Mouse (Mus musculus) hindbrain, embryonic 10.5 days (tissue): ENCODE results near the gene Gm27027. TPM values are rescaled to one million over a fixed set of nuclear protein-coding genes. Genes with fewer than 3 reads are reported as not detected.

Source experiments
- DNase-seq: peaks from one replicate; pipeline ENCODE4 v3.0.0-alpha.2; 2017; ENCODE audit warnings: low spot score
- H3K27ac ChIP-seq: fragments of 300-500 bp; sonication (generic); 2 replicates; pipeline ENCODE4 v1.5.1; 2016; ENCODE audit warnings: mild to moderate bottlenecking, moderate library complexity
- H3K27me3 ChIP-seq: fragments of 300-500 bp; sonication (generic); 2 replicates; pipeline ENCODE4 v1.6.1; 2016; ENCODE audit warnings: mild to moderate bottlenecking; ENCODE audit not compliant: poor library complexity, insufficient read depth, severe bottlenecking
- H3K36me3 ChIP-seq: fragments of 300-500 bp; sonication (generic); 2 replicates; pipeline ENCODE4 v1.6.1; 2016; ENCODE audit warnings: mild to moderate bottlenecking, moderate library complexity
- H3K4me1 ChIP-seq: fragments of 300-500 bp; sonication (generic); replicated peaks from 2 replicates; pipeline ENCODE4 v1.6.1; 2016; ENCODE audit warnings: mild to moderate bottlenecking
- H3K4me3 ChIP-seq: fragments of 300-500 bp; sonication (generic); 2 replicates; pipeline ENCODE4 v1.5.1; 2016; ENCODE audit warnings: mild to moderate bottlenecking, moderate library complexity
- H3K9me3 ChIP-seq: fragments of 300-500 bp; sonication (generic); 2 replicates; pipeline ENCODE4 v1.6.1; 2016; ENCODE audit warnings: mild to moderate bottlenecking, moderate library complexity
- WGBS: fragments of 180-500 bp; shearing (Covaris S2); methylation state at CpG from one replicate; pipeline ENCODE4 v1.1.7; 2016; 5-methylcytosine and 5-hydroxymethylcytosine counted together
- polyA plus RNA-seq: library from polyadenylated mRNA; unstranded; fragments of >200 nt; fragmentation: Nextera tagmentation; extraction: Ambion mirVana; gene quantifications from 2 replicates; pipeline ENCODE4 v1.2.1, GENCODE M21; 2016

Gm27027 gene
- polyA plus RNA-seq, 1 experiment from 2014 or later, result not detected

DNA sequence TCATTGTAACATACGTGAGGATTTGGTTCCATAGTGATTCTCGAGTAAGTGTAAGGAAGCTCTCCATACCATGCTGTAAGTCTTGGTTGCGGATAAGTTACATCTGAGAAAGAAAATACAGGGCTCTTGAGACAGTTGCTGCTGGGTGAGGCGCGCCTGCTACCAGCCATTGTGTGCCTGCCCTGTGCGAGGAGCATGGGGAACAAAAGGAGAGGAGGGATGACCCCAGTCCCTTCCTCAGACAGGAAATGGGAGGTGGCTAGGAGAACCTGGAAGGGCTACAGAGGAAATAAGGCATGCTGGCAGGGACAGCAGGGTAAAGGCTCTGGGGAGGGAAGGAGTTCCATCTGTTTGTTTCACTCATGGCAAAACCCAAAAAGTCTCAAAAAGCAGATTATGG is 5.3 kb upstream of the Gm27027 start:
- Histone ChIP-seq H3K4me1 (no peaks in the 10 kb centered on the region), H3K36me3 (peaks cover 94% of the 10 kb centered on the region), H3K9me3 (no peaks in the 10 kb centered on the region), H3K27ac (no peak overlapping the region), H3K4me3 (no peak overlapping the region), H3K27me3 (no peaks in the 10 kb centered on the region)
- no peak for DNase-seq
- WGBS, result 91% methylated on average over 6 of the region's 6 CpGs

DNA sequence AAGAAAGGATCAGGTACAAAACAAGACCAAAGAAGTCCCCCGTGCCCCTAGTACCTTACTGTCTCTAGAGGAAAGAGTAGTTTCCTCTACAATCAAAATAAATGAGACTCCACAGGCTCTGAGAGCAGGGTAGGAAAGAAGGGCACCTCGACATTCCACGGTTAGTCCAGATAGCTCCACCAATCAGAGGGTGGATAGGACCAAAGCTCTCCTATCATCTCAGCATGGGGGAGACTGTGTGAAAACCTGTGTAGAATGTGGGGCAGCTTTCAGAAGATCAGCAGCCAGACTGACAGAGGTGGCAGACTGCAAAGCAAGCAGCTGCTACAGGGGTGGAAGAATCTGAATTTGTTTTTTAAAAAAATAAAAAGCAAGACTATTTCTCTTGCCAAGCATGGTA is 3.3 kb downstream of the Gm27027 start:
- Histone ChIP-seq H3K27me3 (no peaks in the 10 kb centered on the region), H3K27ac (no peak overlapping the region), H3K4me3 (no peak overlapping the region), H3K9me3 (no peaks in the 10 kb centered on the region), H3K36me3 (peaks cover 97% of the 10 kb centered on the region), H3K4me1 (peaks cover 10% of the 10 kb centered on the region)
- 60% methylated on average over 3 of the region's 3 CpGs for WGBS
- DNase-seq, result no peak

DNA sequence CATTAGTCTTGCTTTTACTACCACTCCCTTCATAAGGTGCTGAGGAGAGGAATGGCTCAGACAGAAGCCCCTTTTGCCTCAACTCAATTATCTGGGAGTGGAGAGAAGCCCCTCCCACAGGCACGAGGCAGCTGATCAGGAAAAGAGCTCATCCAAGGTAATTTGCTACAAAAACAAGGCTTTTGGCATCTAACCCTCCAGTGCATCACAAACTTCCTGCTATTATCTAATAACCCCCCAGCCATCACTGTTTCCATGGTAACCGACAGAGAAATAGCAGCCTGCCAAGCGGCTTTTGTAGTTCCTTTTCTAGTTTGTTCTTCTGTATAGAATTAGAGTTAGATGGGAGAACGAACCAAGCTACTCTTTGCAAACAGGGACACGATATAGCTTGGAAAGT is 3.9 kb downstream of the Gm27027 start:
- no peak for DNase-seq
- peaks cover 10% of the 10 kb centered on the region for H3K4me1 ChIP-seq
- H3K27me3 ChIP-seq, result no peaks in the 10 kb centered on the region
- 42% methylated on average over 5 of the region's 5 CpGs for WGBS
- no peak overlapping the region for H3K27ac ChIP-seq
- H3K36me3 ChIP-seq, result peaks cover 97% of the 10 kb centered on the region
- H3K4me3 ChIP-seq, result no peak overlapping the region
- H3K9me3 ChIP-seq, result no peaks in the 10 kb centered on the region

DNA sequence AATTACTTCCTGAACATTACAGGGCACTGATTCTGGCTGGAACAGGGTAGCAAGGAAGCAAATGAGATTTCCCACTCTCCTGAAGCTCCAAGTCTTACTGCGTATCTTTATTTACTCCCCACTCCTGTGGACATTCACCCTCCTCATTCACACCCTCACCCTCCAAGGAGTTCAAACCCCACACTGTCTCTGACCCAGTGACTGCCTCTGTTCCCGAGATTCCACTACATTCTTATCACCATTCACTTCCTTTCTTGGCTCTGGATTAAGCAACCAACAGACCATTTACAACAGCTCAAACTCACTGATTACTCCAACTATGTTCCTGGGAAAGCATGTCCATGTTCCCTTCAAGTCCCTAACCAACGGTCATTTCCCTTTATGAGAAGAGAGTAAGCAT is 4.8 kb downstream of the Gm27027 start:
- Histone ChIP-seq H3K36me3 (peaks cover 97% of the 10 kb centered on the region), H3K4me1 (peaks cover 10% of the 10 kb centered on the region), H3K27me3 (no peaks in the 10 kb centered on the region), H3K4me3 (no peak overlapping the region), H3K9me3 (no peaks in the 10 kb centered on the region), H3K27ac (no peak overlapping the region)
- 89% methylated on average over 3 of the region's 3 CpGs for WGBS
- DNase-seq, result no peak

DNA sequence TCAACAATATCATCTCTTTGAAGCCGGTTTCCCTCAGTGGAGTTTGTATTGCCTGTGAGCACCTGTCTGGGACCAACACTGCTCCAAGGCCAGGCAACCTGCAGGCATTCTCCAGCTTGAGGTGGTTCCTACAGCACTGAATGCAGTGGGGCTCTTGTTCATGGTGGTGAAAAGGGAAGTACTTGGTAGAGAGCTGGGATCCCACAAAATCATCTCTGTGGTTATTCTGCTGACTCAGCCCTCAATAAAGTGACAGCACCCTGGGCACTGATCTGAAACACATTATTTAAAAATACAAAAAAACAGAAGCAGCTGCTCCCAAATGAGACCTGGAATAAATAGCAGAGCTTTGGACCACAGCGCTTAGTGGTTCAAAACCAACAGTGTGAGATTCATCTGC is 7.7 kb downstream of the Gm27027 start:
- peaks cover 93% of the 10 kb centered on the region for H3K36me3 ChIP-seq
- H3K27me3 ChIP-seq, result no peaks in the 10 kb centered on the region
- H3K9me3 ChIP-seq, result no peaks in the 10 kb centered on the region
- H3K4me3 ChIP-seq, result no peak overlapping the region
- H3K4me1 ChIP-seq, result peaks cover 10% of the 10 kb centered on the region
- 94% methylated on average over 2 of the region's 2 CpGs for WGBS
- no peak overlapping the region for H3K27ac ChIP-seq
- DNase-seq, result no peak

DNA sequence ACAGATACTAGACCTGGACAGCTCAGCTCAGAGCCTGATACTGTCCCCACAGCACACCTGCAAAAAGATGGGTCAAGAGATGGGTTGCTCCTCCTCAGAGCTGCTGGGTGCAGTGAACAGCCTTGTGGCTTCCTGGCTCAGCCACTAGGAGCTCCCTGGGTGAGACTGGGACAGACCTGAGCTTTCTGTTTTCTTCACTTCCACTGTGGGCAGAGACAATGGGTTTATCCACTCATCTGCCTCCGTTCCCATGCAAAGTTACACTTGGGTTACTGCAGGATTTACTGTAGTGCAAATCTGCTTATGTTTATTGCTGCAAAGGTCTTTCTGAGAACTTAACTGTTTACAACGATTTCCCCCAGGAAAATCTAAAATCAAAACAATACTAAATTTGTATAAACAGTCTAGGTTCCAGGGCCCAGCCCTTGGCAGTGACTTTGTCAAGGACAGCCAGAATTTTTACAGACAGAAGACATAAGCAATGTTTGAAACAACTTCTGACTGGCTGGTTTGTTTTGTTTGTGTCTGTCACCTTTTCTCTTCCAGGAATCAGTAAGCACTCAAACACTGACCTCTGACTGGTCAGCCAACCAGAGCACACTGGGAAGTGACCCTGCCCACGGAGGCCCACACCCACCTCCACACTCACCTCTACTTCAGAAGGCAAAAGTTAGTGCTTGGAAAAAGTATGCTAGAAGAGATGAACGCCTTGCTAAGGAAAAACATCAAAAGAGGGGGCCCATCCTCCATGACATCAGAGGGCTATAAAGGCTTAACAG is 13.5 kb downstream of the Gm27027 start:
- peaks cover 86% of the 10 kb centered on the region for H3K36me3 ChIP-seq
- 88% methylated on average over 4 of the region's 4 CpGs for WGBS
- peaks cover under 1% of the 10 kb centered on the region; the same call in 1 of the 2 replicates for H3K4me1 ChIP-seq
- H3K9me3 ChIP-seq, result no peaks in the 10 kb centered on the region
- no peak overlapping the region for H3K4me3 ChIP-seq
- no peak overlapping the region for H3K27ac ChIP-seq
- DNase-seq, result no peak
- peaks cover 4% of the 10 kb centered on the region; the same call in 1 of the 2 replicates for H3K27me3 ChIP-seq

DNA sequence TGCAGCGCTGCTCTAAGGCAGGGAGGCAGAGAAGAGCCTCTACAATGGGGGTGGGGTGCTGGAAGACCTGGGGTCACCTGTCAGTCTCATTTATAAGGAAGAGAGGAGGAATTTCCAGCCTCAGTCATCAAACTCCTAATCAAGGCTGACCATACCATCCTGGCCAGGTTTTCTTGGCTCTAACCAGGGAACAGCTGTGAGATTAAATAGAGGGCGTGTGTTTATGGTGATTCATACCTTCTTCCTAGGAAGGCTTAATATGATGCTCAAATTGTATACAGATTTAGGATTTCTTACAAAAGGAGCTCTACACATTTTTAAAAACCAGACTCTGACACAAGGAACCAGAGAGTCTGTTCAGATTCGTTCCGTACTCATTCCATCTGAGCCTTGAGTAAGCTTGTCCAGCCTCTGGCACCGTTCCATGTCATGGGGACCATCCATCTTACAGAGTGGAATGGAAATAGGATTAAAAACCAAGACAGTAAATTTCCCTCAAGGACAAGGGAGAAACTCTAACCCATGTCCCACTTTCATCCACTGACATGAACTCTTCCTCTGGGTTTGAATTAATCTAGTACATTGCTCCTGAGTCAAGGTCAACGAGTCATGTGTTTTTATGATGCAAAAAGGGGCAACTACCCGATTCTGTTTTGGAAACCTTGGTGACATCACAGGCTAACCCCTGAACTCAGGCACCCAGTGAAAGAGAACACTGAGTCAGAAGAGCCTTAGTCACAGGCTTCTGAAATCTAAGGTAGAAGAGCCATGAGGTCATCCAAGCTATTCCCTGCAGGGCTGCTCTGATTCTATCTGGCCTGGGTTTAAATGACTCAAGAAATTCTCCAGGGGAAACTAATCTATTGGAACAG is 16.7 kb downstream of the Gm27027 start:
- Histone ChIP-seq H3K27me3 (peaks cover 17% of the 10 kb centered on the region), H3K9me3 (no peaks in the 10 kb centered on the region), H3K4me1 (peaks cover 28% of the 10 kb centered on the region), H3K36me3 (peaks cover 58% of the 10 kb centered on the region), H3K27ac (no peak overlapping the region), H3K4me3 (no peak overlapping the region)
- 93% methylated on average over 7 of the region's 7 CpGs for WGBS
- DNase-seq, result no peak

DNA sequence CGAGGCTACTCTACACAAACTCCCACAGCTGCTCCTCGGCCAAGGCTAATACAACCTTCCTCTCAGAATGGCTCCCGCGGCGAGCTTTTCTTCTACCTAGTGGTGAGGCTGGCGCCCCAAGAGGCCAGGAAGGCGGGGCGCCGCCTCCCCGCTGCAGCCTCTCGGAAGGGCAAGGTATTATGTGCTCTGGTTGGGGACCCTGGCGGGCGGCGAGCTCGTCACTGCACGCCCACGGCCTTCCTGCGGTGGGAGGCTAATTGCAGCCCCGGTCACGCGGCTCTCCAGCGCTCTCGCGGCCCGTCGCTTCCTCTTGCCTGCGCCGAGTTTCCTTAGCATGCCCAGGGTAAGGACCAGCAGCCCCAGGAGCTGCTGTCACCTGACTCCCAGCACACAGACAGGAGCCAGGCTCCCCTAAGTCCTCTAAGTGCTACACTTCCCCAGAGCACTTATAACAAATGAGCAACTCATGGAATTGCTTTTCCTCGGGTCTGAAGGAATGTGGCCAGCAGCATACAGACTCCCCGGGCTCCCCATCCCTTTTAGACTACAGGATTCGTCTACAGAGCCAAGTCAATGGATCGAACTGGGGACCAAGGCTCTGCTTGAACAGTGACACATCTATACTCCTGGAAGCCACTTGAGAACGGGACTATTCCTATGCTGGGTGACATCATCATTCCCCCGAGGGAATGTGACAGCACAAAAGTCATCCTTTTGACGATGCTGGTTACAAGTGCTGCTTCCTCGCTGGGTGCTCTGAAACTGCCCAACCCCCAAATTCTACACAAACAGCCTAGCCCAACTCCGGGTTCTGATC is 19.5 kb downstream of the Gm27027 start:
- Histone ChIP-seq H3K9me3 (no peaks in the 10 kb centered on the region), H3K36me3 (peaks cover 31% of the 10 kb centered on the region), H3K27me3 (peaks cover 36% of the 10 kb centered on the region), H3K27ac (peak overlapping the region; percentile 83), H3K4me1 (peaks cover 28% of the 10 kb centered on the region), H3K4me3 (peak overlapping the region; percentile 57)
- 3% methylated on average over 37 of the region's 37 CpGs for WGBS
- DNase-seq, result peak; percentile 56

DNA sequence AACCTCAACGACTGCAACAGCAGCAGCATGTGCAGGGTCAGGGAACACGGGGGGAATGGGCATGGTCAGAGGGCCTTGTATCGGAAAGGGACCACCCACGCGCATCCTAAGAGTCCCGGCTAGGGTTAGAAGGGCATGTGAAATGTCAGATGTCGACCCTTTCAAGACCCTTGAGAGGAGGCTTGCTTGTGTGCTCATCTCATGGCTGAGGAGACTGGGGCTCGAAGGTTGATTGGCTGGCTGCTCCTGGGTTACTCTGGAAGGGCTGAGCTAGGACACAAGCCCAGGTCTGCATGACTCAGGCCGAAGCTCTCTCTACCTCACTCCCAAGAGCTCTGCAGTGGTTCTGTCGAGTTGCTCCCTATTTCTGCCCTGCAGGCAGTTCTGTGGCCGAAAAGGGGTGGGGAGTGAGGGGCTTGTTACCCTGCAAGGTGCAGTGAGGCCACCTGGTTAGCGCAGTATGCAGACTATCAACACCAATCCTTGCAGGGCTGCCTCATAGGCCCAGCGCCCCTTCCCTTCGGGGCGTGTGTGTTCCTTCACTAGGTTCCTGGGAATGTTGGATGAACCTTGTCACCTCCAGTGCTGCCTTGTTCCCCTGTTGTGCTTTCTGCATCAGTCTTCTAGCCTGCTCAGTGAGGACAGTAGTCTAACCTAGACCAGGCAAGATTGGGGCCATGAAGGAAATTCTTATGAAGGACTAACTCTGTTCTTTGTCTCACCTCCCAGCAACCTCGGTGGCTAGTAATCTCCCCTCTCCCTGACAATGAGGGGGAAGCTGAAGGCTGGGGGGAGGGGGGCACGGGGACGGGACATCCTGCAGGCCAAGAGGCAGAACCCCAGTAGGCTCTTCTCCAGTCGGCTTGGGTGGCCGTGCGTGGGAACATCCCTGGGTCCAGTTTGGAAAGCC is 20.4 kb downstream of the Gm27027 start:
- Histone ChIP-seq H3K4me1 (peaks cover 28% of the 10 kb centered on the region), H3K36me3 (peaks cover 22% of the 10 kb centered on the region), H3K9me3 (no peaks in the 10 kb centered on the region), H3K4me3 (peak overlapping the region; percentile 57), H3K27me3 (peaks cover 40% of the 10 kb centered on the region), H3K27ac (peak overlapping the region; percentile 83)
- peak; percentile 52 for DNase-seq
- 9% methylated on average over 21 of the region's 21 CpGs for WGBS

DNA sequence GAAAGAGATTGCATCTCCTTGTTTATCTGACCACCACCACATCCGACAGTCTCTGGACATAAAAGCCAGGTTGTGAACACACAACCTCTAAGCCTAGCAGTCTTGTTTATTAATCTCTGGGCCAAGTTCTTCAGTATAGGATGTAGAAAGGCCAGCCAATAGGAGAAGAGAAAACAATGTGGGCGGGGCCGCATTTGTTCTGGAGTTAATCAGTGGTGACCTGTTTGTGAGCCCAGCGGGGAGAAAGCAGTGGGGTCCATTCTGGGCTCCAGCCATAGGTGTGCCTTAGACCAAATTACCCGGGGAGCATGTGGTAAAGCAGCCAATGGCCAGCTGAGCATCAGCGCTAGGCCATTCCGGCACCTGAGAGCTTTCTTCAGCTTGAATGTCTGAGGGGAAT is 21.1 kb downstream of the Gm27027 start:
- no peak overlapping the region for H3K4me3 ChIP-seq
- no peak for DNase-seq
- 44% methylated on average over 7 of the region's 7 CpGs for WGBS
- peaks cover 40% of the 10 kb centered on the region for H3K27me3 ChIP-seq
- H3K27ac ChIP-seq, result no peak overlapping the region
- peaks cover 15% of the 10 kb centered on the region for H3K36me3 ChIP-seq
- no peaks in the 10 kb centered on the region for H3K9me3 ChIP-seq
- H3K4me1 ChIP-seq, result peaks cover 28% of the 10 kb centered on the region

DNA sequence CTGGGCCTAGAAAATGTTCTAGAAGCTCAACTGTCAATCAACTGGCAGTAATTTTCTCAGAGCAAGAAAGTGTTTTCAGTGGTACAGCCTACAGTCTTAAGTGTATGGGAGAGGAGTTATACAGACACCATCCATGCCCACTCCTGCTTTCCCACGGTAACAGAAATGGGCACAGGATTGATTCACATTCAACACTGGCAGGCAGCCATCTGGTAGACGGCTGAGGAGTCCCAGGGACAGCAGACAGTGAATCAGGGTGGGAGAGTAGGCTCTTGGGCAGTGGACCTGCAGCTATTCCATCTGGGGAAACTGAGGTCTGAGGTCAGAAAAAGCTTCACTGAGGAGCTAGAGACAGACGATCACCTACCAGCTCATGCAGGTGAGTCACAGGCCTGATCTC is 24.5 kb downstream of the Gm27027 start:
- Histone ChIP-seq H3K27me3 (peaks cover 33% of the 10 kb centered on the region), H3K9me3 (no peaks in the 10 kb centered on the region), H3K4me1 (peaks cover 18% of the 10 kb centered on the region), H3K27ac (no peak overlapping the region), H3K36me3 (no peaks in the 10 kb centered on the region), H3K4me3 (no peak overlapping the region)
- 73% methylated on average over 3 of the region's 3 CpGs for WGBS
- DNase-seq, result no peak
